Mouse (Mus musculus): Measurements from ENCODE around the gene 1700020D05Rik.
"Not testable (repeated sequence)": the region's sequence is repeated elsewhere in the genome, so short reads cannot be mapped to it uniquely, and the experiment has no call there.

The 1700020D05Rik gene

GRCm38 (mm10) chr19:5493301-5493721 is 10.3 kb downstream of the 1700020D05Rik start:
- DNase-seq: peak; percentile 57

GRCm38 (mm10) chr19:5492641-5493040 is 10.9 kb downstream of the 1700020D05Rik start:
- no peak for DNase-seq

GRCm38 (mm10) chr19:5490898-5491708 is 12.5 kb downstream of the 1700020D05Rik start:
- peak; percentile 86 for DNase-seq

GRCm38 (mm10) chr19:5490313-5490897 is 13.2 kb downstream of the 1700020D05Rik start, which contains the start of gene Cfl1:
Gene Cfl1 (plus strand): TSS chr19:5490455.
- DNase-seq: peak; percentile 94

- DNase-seq: not testable (repeated sequence)
Observed at GRCm38 (mm10) chr19:5489721-5490120, 13.9 kb downstream of the 1700020D05Rik start.

GRCm38 (mm10) chr19:5488878-5489571 is 14.6 kb downstream of the 1700020D05Rik start:
- peak; percentile 96 for DNase-seq

- peak; percentile 98 for DNase-seq
Observed at GRCm38 (mm10) chr19:5487768-5488550, 15.6 kb downstream of the 1700020D05Rik start, which contains the start of gene Mus81. Gene Mus81 (minus strand): TSS chr19:5488402.

- DNase-seq: peak; percentile 66
Observed at GRCm38 (mm10) chr19:5486771-5487170, 16.8 kb downstream of the 1700020D05Rik start.

- peak; percentile 88 for DNase-seq
Observed at GRCm38 (mm10) chr19:5486286-5486685, 17.3 kb downstream of the 1700020D05Rik start.

GRCm38 (mm10) chr19:5485821-5486220 is 17.8 kb downstream of the 1700020D05Rik start:
- peak; percentile 92 for DNase-seq

- peak; percentile 81 for DNase-seq
Observed at GRCm38 (mm10) chr19:5485371-5485770, 18.2 kb downstream of the 1700020D05Rik start.

- DNase-seq: no peak
Observed at GRCm38 (mm10) chr19:5484496-5484895, 19.1 kb downstream of the 1700020D05Rik start.

GRCm38 (mm10) chr19:5483386-5484359 is 19.9 kb downstream of the 1700020D05Rik start:
- peak; percentile 64 for DNase-seq

GRCm38 (mm10) chr19:5481398-5481797 is 22.2 kb downstream of the 1700020D05Rik start:
- peak; percentile 45 for DNase-seq

- DNase-seq: peak; percentile 54
Observed at GRCm38 (mm10) chr19:5480016-5480415, 23.6 kb downstream of the 1700020D05Rik start.

- peak; percentile 56 for DNase-seq
Observed at GRCm38 (mm10) chr19:5477668-5478300, 25.8 kb downstream of the 1700020D05Rik start.

GRCm38 (mm10) chr19:5477004-5477667 is 26.5 kb downstream of the 1700020D05Rik start:
- peak; percentile 58 for DNase-seq

GRCm38 (mm10) chr19:5475069-5475714 is 28.4 kb downstream of the 1700020D05Rik start:
- peak; percentile 68 for DNase-seq

GRCm38 (mm10) chr19:5474281-5475068 is 29.1 kb downstream of the 1700020D05Rik start:
- no peak for DNase-seq

Measured in cerebellum, adult 11-12 months (tissue).